Mouse (Mus musculus) adrenal gland, postnatal 4 days (tissue): ENCODE data around the gene Aoc3. TPM values are rescaled to one million over a fixed set of nuclear protein-coding genes. Genes with fewer than 3 reads are reported as not detected.
"Not testable (repeated sequence)": the region's sequence is repeated elsewhere in the genome, so short reads cannot be mapped to it uniquely, and the experiment has no call there.

Experiments
- DNase-seq, 2 experiments: peaks; one replicate each; pipeline ENCODE4 v3.0.0; 2021 to 2022; ENCODE audit warnings: low spot score in 2 of 2, mixed read lengths in 2 of 2
- total RNA-seq, 2 experiments: library from RNA; stranded (reverse); gene quantifications; 2 replicates each; pipeline ENCODE4 v1.2.3; 2021

Gene Aoc3
- total RNA-seq, 2 experiments from 2014 or later: 28.8 to 33.7 TPM

DNA sequence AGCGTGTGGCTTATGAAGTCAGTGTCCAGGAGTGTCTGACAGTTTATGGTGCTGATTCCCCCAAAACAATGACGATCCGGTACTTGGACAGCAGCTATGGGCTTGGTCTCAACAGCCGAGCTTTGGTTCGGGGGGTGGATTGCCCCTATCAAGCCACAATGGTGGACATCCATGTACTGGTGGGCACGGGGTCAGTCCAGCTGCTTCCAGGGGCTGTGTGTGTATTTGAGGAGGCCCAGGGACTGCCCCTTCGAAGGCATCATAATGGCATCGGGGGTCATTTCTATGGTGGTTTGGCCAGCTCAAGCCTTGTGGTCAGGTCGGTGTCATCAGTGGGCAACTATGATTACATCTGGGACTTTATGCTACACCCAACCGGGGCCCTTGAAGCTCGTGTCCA lies 4.3 kb upstream of the Aoc3 start:
- no peak for DNase-seq

DNA sequence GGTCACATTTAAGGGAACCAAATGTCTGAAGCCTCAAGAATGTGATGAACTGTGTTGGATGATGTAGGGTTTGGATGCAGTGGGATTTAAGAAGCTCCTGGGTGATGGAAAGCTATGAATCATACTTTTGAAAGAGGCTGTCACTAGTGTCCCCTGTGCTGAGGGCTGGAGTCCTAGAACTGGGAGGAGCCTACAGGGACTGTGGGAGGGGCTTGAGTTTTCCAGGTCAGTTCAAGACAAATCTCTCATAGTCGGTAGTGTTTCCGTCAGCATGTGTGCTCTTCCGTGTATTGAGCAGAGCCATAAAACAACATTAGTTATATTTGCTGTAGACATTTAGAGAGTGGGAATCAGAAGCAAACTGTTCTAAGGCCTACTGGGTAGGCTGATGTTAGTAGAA lies 3.1 kb upstream of the Aoc3 start:
- no peak for DNase-seq

DNA sequence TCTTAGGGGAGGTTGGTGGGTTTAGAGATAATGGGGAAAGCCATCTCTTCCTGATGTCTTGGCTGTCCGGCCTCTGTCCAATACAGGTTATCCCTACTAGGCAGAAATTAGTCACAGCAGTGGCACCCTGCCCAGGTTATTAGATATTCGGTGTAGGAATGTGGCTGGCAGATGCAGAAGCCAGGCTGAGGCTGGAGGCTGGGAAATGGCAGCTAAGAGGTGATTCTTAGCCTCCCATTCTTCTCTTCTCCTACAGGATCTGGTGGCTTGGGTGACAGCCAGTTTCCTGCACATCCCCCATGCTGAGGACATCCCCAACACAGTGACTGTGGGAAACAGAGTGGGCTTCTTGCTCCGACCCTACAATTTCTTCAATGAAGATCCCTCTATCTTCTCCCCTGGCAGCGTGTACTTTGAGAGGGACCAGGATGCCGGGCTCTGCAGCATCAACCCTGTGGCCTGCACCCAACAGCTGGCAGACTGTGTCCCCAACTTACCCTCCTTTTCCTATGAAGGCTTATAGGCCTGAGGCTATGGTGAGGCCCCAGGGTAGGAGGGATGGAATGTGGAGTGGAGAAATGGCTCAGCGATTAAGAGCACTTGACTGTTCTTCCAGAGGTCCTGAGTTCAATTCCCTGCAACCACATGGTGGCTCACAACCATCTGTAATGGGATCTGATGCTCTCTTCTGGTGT lies 1.3 kb upstream of the Aoc3 start:
- DNase-seq: no peak

DNA sequence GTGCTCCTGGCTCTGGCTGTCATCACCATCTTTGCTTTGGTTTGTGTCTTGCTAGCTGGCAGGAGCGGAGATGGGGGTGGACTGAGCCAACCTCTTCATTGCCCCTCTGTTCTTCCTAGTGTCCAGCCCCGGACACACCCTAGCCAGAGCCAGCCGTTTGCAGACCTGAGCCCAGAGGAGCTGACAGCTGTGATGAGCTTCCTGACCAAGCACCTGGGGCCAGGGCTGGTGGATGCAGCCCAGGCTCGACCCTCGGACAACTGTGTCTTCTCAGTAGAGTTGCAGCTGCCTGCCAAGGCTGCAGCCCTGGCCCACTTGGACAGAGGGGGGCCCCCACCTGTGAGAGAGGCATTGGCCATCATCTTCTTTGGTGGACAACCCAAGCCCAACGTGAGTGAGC lies 556 bp downstream of the Aoc3 start:
- DNase-seq: not testable (repeated sequence)

DNA sequence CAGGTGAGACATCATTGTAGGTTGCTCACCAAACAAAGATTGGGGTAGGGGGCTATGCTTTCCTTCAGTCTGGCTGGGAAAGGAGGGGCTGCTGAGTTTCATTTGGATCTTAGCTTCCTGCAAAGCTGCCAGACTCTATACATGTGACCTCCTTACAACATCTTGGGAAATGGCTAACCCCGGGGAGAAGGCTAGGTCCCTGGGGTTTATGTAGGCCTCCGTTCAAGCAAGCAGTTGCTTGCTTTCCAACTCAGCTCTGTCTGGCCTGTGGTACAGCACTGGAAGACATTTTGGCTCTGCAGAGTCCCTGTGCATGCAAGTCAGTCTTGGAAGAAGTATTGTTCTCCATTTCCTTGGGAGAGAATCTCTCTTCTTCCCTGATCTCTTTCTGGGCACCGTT lies 2.1 kb downstream of the Aoc3 start:
- no peak for DNase-seq

DNA sequence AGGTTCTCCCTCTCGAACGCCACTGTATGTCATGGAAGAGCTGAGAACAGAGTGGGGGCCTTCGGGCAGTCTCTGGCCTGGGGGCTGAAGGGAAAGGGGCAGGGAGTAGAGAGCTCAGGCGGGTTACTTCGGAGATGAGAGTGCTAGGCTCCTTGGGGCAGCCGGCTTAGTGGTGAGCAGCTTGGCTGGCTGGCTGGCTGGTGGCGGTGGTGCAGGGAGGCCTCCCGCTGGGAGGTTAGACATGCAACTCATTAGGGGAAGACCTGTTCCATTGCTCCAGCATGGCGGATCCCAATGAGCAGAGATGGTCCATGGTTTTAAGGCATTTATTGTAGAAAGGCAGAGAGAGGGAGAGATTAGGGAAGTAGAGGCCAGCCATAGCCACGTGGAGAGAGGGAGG lies 3.6 kb downstream of the Aoc3 start:
- no peak for DNase-seq

DNA sequence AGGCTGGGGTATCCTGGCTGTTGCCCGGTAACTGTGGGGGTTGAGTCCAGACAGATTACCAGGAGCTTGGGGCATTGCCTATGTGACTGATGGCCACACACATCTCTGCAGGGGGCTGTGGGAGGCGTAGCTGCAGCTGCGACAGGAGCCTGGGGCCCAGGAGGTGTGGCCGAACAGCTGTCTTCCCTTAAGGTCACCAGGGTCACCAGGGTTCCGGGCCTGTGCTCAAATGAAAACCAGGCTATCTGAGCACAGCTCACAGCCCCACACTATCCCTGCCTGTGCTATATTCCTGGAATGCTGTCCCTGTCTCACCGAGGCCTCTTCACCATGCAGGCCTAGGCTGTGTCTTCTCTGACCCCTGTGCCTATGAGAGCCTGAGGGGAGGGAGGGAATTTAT lies 4.1 kb downstream of the Aoc3 start:
- DNase-seq: no peak

DNA sequence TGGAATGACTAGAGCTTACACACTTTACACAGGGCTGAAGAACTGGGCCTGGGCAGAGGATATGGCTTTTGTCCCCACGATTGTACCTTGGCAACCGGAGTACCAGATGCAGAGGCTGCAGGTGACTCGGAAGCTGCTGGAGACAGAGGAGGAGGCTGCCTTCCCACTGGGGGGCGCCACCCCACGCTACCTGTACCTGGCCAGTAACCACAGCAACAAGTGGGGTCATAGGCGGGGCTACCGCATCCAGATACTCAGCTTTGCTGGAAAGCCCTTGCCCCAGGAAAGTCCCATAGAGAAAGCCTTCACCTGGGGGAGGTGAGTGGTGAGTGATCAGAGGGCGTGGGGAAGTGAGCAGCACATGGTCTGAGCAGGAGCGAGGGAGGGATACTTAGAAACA lies 5.3 kb downstream of the Aoc3 start:
- no peak for DNase-seq

DNA sequence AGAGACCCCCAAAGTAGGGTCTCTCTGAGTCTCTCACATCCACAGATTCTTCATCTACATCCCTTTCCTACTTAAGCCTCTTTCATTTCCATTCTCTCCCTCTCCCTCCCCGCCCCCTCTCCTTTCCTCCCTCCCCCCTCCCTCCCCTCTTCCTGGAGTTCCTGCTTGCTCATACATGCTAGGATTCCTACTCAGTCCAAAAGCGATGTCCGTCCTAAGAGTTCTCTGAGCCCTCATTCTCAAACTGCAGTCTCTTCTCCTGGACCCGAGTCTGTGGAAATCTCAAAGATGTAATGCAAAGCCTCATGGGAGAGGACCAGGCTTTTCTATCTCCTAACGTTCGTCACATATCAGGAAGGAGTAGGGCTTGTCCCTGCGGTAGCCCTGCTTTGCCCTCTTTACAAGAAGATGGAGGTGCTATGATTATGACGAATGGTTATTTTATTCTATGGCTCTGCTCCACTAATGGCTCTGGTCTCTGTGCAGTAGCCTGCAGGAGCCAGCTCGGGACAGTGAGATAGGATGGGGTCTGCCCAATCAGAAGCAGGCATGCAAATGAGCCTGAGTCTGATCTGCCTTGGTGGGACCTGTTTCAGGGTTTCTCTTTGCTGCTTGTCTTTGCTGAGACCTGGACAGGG lies 7.8 kb downstream of the Aoc3 start:
- DNase-seq: no peak

DNA sequence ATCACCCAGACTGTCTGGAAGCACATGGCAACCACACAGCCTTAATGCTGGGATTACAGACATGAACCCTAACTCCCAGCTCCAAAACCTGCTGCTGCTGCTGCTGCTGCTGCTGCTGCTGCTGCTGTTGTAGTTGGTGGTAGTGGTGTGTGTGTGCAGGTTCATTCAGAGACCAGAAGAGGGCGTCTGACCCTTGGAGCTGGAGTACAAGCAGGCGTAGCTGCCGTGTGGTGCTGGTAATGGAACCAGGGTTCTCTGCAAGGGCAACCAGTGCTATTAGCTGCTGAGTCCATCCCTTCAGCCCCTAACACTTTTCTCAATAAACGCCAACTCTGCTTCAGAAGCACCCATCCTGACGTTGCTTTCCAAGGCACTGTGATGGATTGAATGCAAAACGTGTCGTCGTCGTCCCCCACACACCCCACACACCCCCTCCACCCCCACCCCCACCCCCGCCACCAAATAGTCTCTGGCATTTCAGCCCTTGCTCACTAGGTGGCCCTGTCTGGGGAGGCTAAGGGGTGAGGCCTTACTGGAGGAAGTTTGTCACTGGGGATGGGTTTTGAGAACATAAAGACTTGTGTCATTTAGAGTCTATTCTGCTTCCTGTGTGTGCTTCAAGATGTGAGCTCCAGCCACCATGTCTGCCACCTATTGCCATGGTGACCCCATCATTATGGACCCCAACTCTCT lies 16.8 kb downstream of the Aoc3 start:
- no peak for DNase-seq

DNA sequence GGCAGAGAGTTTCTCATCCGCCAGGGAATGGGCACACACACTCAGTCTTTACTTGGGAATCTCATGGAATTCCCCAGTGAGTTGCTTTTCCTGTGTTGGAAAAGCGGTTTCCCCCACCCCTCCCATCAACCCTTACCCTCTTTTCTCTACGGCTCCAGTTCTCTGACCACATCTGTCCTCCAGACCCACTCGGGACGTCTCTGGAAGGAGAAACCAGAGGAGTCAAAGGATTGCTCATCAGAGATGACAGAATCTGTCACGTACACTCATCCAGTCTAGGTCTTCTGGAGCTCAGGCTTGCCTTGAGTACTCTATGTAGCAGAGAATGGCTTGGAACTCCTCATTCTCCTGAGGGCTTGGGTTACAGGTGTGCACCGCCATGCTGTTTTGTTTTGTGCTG lies 18.4 kb downstream of the Aoc3 start:
- no peak for DNase-seq

DNA sequence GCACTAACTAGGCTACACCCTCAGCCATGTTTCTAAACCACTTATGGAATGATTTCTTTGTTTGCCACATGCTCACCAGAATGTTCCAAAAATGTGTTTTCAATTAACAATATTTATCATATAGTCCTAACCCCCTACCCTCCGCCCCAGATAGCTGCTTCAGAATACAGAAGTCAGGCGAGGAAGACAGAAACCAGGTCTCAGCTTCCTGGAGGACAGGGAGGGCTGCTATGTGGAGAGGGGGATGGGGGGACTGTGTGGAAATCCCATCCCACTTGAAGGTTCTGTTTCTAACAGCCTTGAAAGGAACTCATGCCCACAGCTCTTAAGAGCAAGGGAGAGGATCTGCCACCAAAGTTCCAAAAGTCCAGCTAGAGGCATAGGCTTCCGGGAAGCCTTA lies 18.8 kb downstream of the Aoc3 start:
- DNase-seq: no peak

DNA sequence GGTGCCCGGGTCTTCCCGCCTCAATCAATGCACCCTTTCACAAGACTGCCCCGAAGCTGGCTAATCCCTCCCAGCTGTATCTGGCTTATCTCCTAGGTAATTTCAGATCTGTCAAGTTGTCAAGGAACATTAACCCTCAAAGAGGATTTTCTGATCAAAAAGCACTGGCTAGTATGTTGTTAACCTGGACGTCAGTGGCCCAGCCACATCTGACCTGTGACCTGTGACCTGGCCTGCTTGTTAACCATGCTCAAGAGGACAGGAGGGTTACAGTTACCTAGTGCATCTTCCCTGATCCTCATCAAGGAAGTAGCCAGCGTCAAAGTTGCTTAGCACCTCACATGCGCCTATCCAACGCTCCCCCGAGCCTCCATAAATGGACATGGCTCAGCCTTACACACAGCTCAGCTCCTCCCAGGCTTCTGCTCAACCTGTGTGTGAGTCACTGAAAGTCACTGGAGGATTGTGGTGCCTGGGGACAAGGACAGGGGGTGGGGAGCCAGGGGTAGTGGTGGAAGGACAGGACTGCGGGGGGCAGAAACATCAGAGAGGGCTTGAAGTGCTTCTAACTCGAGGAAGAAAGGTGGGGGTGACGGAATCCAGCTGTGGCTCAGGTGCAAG lies 20.8 kb downstream of the Aoc3 start:
- DNase-seq: no peak

DNA sequence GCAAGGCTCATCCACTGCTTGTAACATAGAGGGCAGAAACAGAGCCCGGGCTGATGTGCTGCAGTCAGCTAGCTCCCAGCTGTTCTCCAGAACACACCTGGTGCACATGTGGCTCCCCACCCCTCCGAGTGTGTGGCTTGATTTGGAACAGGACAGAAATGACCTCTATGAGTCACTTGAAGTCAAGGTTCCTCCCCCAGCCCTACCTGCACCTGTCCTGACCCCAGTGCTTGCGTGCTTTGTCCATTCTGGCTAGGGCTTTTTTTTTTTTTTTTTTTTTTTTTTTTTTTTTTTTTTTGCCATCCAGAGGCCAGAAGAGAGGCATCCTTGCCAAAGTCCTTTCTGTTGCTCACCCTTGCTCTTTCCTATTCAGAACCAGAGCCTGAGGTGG lies 21.3 kb downstream of the Aoc3 start:
- DNase-seq: no peak

DNA sequence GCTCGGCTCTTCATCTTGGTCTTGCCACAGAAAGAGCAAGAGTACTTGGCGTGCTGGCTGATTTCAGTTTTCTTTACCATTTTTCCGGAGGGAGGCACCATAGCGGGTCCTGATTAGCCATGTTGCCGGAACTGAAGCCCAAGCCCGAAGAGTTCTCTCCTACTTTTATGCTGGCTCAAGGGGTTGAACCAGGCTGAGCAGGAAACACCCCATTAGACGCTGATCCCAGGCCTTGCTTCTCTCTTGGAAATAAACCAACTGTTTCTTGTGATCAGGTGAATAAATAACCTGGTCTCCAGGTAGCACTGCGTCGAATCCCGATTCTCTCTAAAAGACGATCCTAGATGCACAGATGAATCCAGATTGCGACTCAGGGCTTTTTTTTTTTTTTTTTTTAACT lies 23.0 kb downstream of the Aoc3 start:
- DNase-seq: no peak

DNA sequence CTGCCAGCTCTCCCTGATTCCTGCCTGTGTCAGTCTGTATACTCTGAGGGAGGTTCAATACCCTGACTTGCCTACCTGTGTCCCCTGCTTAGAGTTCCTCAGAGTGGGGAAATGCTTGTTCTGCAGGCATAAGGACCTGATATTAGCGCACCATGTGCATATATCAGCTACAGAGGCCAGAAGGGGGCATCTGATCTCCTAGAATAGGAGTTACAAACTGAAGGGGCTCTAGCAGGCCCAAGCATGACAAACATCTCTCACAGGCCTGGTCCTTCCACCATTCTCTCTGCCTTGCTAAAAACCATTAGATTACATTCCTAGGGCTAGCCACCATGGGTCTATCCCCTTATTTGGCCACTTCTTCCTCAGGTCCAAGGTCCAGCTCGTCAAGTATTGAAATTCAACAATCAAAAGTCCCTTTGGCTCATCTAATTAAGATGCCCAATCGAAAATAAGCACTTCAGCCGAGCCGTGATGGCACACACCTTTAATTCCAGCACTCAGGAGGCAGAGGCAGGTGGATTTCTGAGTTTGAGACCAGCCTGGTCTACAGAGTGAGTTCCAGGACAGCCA lies 24.1 kb downstream of the Aoc3 start:
- DNase-seq: no peak

DNA sequence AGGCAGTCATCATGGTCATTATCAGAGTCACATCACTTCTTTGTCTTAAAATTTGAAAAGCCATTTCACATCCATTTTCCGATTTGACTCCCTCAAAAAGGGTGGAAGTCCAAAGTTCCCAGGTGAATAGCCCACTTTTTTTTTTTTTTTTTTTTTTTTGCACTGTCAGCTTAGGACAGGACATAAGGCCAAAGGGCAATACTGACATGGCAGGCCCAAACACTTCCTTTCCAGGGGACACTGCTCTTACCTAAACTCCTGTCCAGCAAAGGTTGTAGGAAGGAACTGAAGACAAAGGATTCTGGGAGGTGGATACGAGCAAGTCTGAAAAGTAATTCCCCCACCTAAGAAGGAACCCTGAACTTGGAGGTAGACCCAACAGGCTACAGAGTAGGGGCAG lies 25.5 kb downstream of the Aoc3 start:
- no peak for DNase-seq

DNA sequence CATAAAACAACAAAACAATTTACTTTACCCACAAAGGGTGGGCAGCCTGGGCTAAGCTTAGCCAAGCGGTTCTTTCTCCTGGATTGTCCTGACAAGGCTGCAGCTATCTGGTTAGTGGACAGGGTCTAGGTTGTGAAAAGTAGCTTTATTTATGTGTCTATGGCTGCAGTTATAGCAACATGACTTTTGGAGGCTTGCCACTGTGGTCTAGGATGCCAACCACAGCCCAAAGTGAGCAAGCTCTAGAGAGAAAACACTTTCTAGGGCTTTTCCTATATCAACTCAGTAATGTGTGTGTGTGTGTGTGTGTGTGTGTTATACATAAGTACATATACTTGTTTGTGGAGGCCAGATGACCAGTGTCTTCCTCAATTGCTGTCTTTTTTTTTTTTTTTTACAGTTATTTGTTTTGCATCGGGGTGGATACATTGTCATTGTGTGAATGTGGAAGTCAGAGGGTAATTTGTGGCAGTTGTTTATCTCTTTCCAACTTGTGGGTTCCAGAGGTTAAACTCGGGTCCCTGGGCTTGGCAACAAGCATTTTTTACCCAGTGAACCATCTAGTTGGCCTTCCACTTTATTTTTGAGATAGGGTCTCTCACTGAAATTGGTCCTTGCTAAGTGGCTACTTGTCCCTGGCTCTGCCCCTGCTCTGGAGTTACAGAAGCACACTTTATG lies 27.2 kb downstream of the Aoc3 start:
- no peak for DNase-seq

DNA sequence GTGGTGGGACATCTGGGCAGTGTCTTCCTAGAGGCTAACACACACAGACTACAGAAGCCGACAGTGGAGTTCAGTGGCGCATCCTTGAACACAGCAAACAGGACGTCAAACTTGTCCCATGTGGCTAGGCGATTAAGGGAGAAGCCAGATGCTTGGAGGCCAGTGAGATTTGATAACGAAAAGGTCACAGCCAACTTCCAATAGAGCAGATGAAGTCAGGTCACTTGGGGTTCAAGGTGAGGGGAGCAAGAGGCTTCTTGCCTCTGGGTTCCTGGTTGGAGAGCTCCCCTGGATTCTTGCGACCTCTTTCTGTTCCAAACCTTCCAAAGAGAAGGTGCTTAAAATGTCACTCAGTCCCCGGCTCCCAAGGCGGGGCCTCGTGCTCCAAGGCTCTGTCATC lies 29.4 kb downstream of the Aoc3 start:
- no peak for DNase-seq

DNA sequence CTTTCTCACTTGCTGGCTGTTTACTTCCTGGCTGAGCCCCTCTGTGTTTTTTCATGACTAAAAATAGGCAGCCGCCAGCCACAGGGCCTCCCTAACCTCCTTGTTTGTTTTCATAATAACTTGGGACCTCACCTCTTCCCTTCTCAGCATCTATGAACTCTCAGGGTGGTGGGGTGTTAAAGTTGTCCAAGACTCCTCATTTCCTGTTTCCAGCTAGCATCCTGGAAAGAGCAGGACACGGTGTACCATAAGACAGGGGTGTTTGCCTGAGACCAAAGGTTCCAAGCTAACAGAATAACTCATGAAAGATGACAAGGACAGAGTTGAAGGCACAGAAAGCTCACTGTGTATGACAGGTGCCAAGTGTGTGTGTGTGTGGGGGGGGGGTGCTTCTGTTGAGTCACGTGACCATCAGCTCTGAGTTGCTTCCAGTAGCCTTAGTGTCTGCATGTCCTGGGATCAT lies 30.3 kb downstream of the Aoc3 start:
- no peak for DNase-seq

DNA sequence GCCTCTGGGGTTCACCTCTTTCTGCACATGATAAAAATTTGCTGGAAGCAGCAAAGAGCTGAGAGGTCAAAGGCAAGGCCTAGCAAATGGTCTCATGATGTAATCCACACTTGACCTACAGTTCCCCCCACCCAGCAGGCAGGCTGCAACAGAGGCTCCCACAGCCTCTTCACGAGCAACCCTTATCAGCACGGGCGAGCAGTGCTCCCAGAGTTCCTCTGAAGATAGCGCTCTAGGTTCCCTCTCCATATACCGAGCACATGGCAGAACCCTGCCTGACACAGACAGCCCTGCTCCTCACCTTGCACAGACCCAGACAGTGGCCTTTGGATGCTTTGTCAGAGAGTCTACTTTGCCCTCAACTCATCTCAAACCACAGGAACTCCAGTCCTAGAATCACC lies 34.1 kb downstream of the Aoc3 start:
- no peak for DNase-seq
